Mouse (Mus musculus): ENCODE results near the gene Podxl2.

DNA sequence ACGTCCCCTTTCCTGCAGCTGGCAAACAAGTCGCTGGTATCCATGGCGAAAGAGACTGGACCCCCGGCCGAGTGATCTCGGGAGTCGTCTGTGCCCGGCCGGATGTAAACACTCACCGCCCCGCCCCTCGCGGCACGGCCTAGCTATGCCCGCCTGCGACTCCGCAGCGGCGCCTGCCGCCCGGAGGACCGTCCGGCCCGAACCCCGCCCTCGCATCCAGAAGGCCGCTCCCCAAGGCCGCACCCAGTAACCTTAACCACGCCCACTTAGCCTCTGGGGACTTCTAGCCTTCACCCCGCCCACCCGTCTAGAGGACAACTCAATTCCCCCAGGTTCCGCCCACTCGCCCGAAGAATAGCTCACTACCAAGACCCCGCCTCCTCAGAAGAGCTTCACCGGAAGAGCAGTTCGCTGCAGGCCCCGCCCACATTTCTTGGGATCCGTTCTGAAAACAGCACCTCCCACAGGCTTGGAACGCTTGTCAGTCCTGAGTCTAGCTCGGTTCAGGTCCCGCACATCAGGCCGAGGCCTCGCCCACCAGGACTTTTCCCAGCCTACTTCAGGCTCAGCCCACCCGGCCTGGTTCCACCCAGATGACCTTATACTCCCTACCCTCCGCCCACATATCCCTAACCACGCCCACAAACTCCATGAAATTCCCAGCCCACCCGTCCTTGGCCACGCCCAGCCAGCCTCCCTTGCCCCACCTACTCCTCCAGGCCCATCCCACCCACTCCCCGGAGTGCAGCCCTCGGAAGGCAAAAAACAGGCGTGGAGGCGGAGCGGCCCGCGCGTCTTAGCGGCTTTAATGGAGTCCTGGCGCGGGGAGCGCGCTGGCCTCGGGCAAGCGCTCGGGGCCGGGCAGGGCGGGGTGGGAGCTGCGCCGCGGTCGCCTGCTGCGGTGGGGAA lies 32.8 kb downstream of the Podxl2 start, which contains the start of gene Abtb1:
- TF ChIP-seq CEBPB (IDR thresholded peaks at IDR 0.05; ENCODE audit: insufficient read depth, poor library complexity, severe bottlenecking) (no peak), POLR2A (IDR thresholded peaks at IDR 0.05; ENCODE audit: insufficient read length, low read depth) (peak; percentile 60), E2F4 (IDR thresholded peaks at IDR 0.05; ENCODE audit: insufficient read depth) (no peak)
